Mouse (Mus musculus): ENCODE results near the gene Trpm1.
"Not testable (repeated sequence)": the region's sequence is repeated elsewhere in the genome, so short reads cannot be mapped to it uniquely, and the experiment has no call there.

- not testable (repeated sequence) for TF ChIP-seq GATA1 (IDR thresholded peaks at IDR 0.05; ENCODE audit: borderline replicate concordance, low read length); FLI1 (IDR thresholded peaks at IDR 0.05; ENCODE audit: low read length)
Observed at GRCm38 (mm10) chr7:64125994-64126393, 27.6 kb upstream of the Trpm1 start.
